Mouse (Mus musculus): Measurements from ENCODE around the gene Stim2. TPM values are rescaled to one million over a fixed set of nuclear protein-coding genes. Genes with fewer than 3 reads are reported as not detected.

Gene Stim2
- polyA plus RNA-seq, 1 experiment from 2014 or later: 4.4 TPM

DNA sequence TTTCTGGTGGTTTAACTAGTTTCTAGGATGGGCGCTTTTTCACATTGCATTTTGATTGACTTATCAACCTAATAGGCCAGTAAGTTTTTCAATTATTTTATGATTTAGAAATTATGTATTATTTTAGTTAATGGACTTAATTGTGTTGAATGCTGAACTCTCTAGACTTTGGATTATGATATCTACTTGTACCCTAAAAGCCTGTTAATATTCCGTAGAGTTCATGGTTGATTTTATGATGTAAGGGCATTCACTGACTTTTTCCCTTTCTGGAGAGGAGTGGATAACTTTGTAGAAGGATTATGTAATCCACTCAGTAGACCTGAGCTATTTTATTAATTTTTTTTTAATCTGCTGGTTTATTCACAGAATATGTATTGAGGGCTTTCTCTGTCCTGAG is 20.6 kb downstream of the Stim2 start:
- no peak for ATAC-seq (ENCODE audit: low read depth)
- Histone ChIP-seq H3K4me3 (ENCODE audit: low read depth, low read length) (no peak overlapping the region), H3K9ac (ENCODE audit: low read depth, low read length) (no peak overlapping the region), H3K27ac (ENCODE audit: low read length) (no peak overlapping the region), H3K9me3 (replicated peaks; ENCODE audit: control insufficient read depth, low read length) (no peaks in the 10 kb centered on the region), H3K27me3 (ENCODE audit: control insufficient read depth, insufficient read depth, low read depth, low read length) (no peaks in the 10 kb centered on the region), H3K4me1 (ENCODE audit: control insufficient read depth, low read depth, low read length) (no peaks in the 10 kb centered on the region), H3K36me3 (ENCODE audit: control insufficient read depth, insufficient read depth) (no peaks in the 10 kb centered on the region), H3K4me2 (ENCODE audit: low read depth, low read length) (no peak overlapping the region)
- 75% methylated on average over 2 of the region's 2 CpGs for WGBS (ENCODE audit: insufficient replicate concordance)

DNA sequence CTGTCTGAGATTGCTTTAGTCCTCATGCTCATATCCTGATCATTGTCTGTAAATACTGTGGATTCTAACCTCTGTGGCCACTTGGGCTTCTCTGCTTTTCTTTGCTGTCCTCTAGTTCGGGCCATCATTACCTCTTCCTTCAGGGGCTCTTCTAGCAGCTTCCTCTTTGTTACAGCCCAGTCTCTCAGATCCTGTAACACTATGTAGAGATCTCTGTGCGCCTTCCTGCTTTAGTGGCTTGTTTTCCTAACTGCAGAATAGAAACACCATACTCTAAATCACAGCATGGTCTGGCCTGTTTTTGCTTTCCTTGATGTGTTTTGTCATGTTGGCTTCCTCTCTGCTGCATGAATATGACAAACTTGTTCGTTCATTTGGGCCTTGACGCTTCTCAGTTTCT is 21.2 kb downstream of the Stim2 start:
- Histone ChIP-seq H3K27ac (ENCODE audit: low read length) (no peak overlapping the region), H3K36me3 (ENCODE audit: control insufficient read depth, insufficient read depth) (no peaks in the 10 kb centered on the region), H3K4me3 (ENCODE audit: low read depth, low read length) (no peak overlapping the region), H3K4me2 (ENCODE audit: low read depth, low read length) (no peak overlapping the region), H3K9ac (ENCODE audit: low read depth, low read length) (no peak overlapping the region), H3K27me3 (ENCODE audit: control insufficient read depth, insufficient read depth, low read depth, low read length) (no peaks in the 10 kb centered on the region), H3K4me1 (ENCODE audit: control insufficient read depth, low read depth, low read length) (peaks cover under 1% of the 10 kb centered on the region), H3K9me3 (replicated peaks; ENCODE audit: control insufficient read depth, low read length) (no peaks in the 10 kb centered on the region)
- 48% methylated on average over 4 of the region's 4 CpGs for WGBS (ENCODE audit: insufficient replicate concordance)
- no peak for ATAC-seq (ENCODE audit: low read depth)

DNA sequence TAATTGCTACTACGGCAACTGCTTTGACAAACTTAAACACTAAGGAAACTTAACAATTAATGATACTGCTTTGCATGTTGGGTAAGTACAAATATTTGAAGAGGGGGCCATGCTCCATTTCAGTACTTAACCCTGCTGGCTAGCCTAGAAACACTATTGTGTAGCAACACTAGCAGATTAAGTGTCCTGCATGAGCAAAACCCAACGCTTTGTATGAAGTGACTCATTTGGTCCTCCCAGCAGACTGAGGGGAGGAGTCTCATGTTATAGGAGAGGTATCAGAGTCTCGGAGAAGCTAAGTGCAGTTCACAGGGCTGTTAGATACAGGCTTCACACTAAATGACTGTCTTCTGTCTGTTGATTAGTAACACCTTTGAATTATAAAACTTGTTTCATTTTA is 26.3 kb downstream of the Stim2 start:
- no peak for ATAC-seq (ENCODE audit: low read depth)
- no peak overlapping the region for H3K27ac ChIP-seq (ENCODE audit: low read length)

DNA sequence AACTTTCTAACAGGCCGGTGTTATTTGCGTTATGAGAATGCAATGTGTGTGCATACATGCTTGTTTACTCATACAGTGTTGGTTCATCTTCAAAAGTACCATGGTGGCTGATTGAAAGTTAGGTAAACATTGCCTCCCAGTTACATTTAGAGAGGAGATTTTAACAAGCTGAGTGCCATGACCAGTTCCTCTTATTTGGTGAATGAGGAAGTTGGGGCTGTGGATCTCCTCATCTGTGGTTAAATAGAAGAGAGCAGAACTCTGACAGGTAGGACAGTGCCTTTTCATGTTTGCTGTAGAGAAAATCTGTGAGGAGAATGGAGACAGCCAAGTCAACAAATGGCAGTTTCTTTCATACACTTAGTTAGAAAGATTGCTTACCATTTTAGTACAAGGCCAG is 27.3 kb downstream of the Stim2 start:
- Histone ChIP-seq H3K27ac (ENCODE audit: low read length) (no peak overlapping the region), H3K9me3 (replicated peaks; ENCODE audit: control insufficient read depth, low read length) (no peaks in the 10 kb centered on the region), H3K4me3 (ENCODE audit: low read depth, low read length) (no peak overlapping the region), H3K36me3 (ENCODE audit: control insufficient read depth, insufficient read depth) (no peaks in the 10 kb centered on the region), H3K4me2 (ENCODE audit: low read depth, low read length) (no peak overlapping the region), H3K4me1 (ENCODE audit: control insufficient read depth, low read depth, low read length) (peaks cover 5% of the 10 kb centered on the region), H3K27me3 (ENCODE audit: control insufficient read depth, insufficient read depth, low read depth, low read length) (no peaks in the 10 kb centered on the region), H3K9ac (ENCODE audit: low read depth, low read length) (no peak overlapping the region)
- ATAC-seq (ENCODE audit: low read depth): no peak
- WGBS (ENCODE audit: insufficient replicate concordance): 62% methylated on average over 2 of the region's 2 CpGs

More for the DNA sequence above, 26.3 kb downstream of the Stim2 start:
- H3K9ac ChIP-seq (ENCODE audit: low read depth, low read length): no peak overlapping the region
- H3K27me3 ChIP-seq (ENCODE audit: control insufficient read depth, insufficient read depth, low read depth, low read length): no peaks in the 10 kb centered on the region
- no peak overlapping the region for H3K4me3 ChIP-seq (ENCODE audit: low read depth, low read length)
- no peaks in the 10 kb centered on the region for H3K9me3 ChIP-seq (replicated peaks; ENCODE audit: control insufficient read depth, low read length)
- no peak overlapping the region for H3K4me2 ChIP-seq (ENCODE audit: low read depth, low read length)
- 43% methylated on average over 3 of the region's 3 CpGs for WGBS (ENCODE audit: insufficient replicate concordance)
- peaks cover 5% of the 10 kb centered on the region for H3K4me1 ChIP-seq (ENCODE audit: control insufficient read depth, low read depth, low read length)
- H3K36me3 ChIP-seq (ENCODE audit: control insufficient read depth, insufficient read depth): no peaks in the 10 kb centered on the region

DNA sequence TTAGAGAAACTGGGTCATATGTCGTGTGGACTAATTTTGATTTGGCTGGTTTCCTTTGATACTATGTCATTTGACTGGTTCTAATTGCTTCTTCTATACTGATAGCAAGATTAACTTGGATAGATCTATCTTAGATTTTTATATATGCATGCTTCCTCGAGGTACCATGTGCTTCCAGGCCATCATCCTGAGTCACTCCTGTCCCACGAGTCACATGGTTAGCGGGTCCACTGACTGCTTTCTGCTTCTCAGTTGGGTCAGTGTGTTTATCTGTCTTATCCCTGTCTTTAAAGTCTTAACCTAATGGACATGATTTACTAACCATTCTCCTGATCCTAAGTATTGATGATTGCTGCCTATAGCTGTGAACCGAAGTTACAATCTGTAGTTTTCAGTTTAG is 34.9 kb downstream of the Stim2 start:
- Histone ChIP-seq H3K4me2 (ENCODE audit: low read depth, low read length) (no peak overlapping the region), H3K27me3 (ENCODE audit: control insufficient read depth, insufficient read depth, low read depth, low read length) (no peaks in the 10 kb centered on the region), H3K4me1 (ENCODE audit: control insufficient read depth, low read depth, low read length) (peaks cover 3% of the 10 kb centered on the region; the same call in 1 of the 2 replicates), H3K9me3 (replicated peaks; ENCODE audit: control insufficient read depth, low read length) (no peaks in the 10 kb centered on the region), H3K4me3 (ENCODE audit: low read depth, low read length) (no peak overlapping the region), H3K9ac (ENCODE audit: low read depth, low read length) (no peak overlapping the region), H3K27ac (ENCODE audit: low read length) (no peak overlapping the region), H3K36me3 (ENCODE audit: control insufficient read depth, insufficient read depth) (no peaks in the 10 kb centered on the region)
- 64% methylated on average over 5 of the region's 5 CpGs for WGBS (ENCODE audit: insufficient replicate concordance)
- ATAC-seq (ENCODE audit: low read depth): no peak

DNA sequence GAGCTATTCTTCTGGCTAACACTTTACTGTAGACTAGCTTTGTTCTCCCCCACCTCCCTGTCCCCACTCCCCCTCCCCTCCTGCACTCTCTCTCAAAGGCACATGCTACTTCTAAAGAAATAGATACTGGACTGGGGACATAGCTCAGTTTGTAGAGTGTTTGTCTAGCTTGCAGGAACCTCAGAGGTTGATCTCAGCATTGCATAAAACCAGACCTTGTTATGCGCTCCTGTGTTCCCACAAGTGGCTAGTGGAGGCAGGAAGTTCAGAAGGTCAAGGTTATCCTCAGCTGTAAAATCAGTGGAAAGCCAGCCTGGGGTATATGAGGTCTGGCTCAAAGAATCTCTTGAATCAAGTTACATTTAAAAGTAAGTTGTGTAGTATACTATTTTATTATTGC is 36.4 kb downstream of the Stim2 start:
- Histone ChIP-seq H3K4me1 (ENCODE audit: control insufficient read depth, low read depth, low read length) (peaks cover 3% of the 10 kb centered on the region; the same call in 1 of the 2 replicates), H3K36me3 (ENCODE audit: control insufficient read depth, insufficient read depth) (no peaks in the 10 kb centered on the region), H3K27me3 (ENCODE audit: control insufficient read depth, insufficient read depth, low read depth, low read length) (no peaks in the 10 kb centered on the region), H3K9ac (ENCODE audit: low read depth, low read length) (no peak overlapping the region), H3K27ac (ENCODE audit: low read length) (no peak overlapping the region), H3K4me3 (ENCODE audit: low read depth, low read length) (no peak overlapping the region), H3K9me3 (replicated peaks; ENCODE audit: control insufficient read depth, low read length) (no peaks in the 10 kb centered on the region), H3K4me2 (ENCODE audit: low read depth, low read length) (no peak overlapping the region)
- ATAC-seq (ENCODE audit: low read depth): peak; percentile 32; the same call in 1 of the 2 replicates
- WGBS (ENCODE audit: insufficient replicate concordance): 61% methylated on average over 1 of the region's 1 CpGs

GRCm38 (mm10) chr5:54038615-54039014 is 40.3 kb downstream of the Stim2 start:
- no peaks in the 10 kb centered on the region for H3K9me3 ChIP-seq (replicated peaks; ENCODE audit: control insufficient read depth, low read length)
- no peak overlapping the region for H3K27ac ChIP-seq (ENCODE audit: low read length)
- no peak overlapping the region for H3K4me2 ChIP-seq (ENCODE audit: low read depth, low read length)
- no peak overlapping the region for H3K9ac ChIP-seq (ENCODE audit: low read depth, low read length)
- peaks cover 3% of the 10 kb centered on the region; the same call in 1 of the 2 replicates for H3K4me1 ChIP-seq (ENCODE audit: control insufficient read depth, low read depth, low read length)
- no peak overlapping the region for H3K4me3 ChIP-seq (ENCODE audit: low read depth, low read length)
- WGBS (ENCODE audit: insufficient replicate concordance): 29% methylated on average over 4 of the region's 4 CpGs
- ATAC-seq (ENCODE audit: low read depth): no peak
- H3K36me3 ChIP-seq (ENCODE audit: control insufficient read depth, insufficient read depth): no peaks in the 10 kb centered on the region
- no peaks in the 10 kb centered on the region for H3K27me3 ChIP-seq (ENCODE audit: control insufficient read depth, insufficient read depth, low read depth, low read length)

DNA sequence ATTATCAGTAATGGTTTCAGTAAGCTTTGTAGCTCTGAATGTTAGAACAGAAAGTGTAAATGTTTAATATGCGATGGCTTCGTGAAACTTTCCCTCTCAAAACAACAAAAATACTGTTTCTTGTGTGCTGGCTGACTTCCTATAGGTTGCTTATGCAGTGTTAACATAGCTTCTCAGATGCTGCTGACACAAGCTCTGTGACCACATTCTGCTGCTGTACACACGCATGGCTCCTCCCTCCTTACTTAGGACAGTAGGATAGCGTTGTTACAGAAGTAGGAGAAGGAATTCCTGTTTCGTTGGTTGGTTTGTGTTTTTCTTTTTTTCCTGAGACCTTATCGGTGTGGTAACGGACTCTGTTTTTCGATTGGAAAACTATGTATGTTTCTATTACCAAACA is 42.2 kb downstream of the Stim2 start:
- Histone ChIP-seq H3K4me2 (ENCODE audit: low read depth, low read length) (no peak overlapping the region), H3K4me1 (ENCODE audit: control insufficient read depth, low read depth, low read length) (peaks cover 1% of the 10 kb centered on the region; the same call in 1 of the 2 replicates), H3K27me3 (ENCODE audit: control insufficient read depth, insufficient read depth, low read depth, low read length) (no peaks in the 10 kb centered on the region), H3K9me3 (replicated peaks; ENCODE audit: control insufficient read depth, low read length) (no peaks in the 10 kb centered on the region), H3K27ac (ENCODE audit: low read length) (no peak overlapping the region), H3K36me3 (ENCODE audit: control insufficient read depth, insufficient read depth) (no peaks in the 10 kb centered on the region), H3K9ac (ENCODE audit: low read depth, low read length) (no peak overlapping the region), H3K4me3 (ENCODE audit: low read depth, low read length) (no peak overlapping the region)
- no peak for ATAC-seq (ENCODE audit: low read depth)
- WGBS (ENCODE audit: insufficient replicate concordance): 52% methylated on average over 8 of the region's 8 CpGs

GRCm38 (mm10) chr5:54042013-54042412 is 43.7 kb downstream of the Stim2 start:
- no peak overlapping the region for H3K9ac ChIP-seq (ENCODE audit: low read depth, low read length)
- H3K4me1 ChIP-seq (ENCODE audit: control insufficient read depth, low read depth, low read length): peaks cover 6% of the 10 kb centered on the region
- no peaks in the 10 kb centered on the region for H3K27me3 ChIP-seq (ENCODE audit: control insufficient read depth, insufficient read depth, low read depth, low read length)
- no peak overlapping the region for H3K4me3 ChIP-seq (ENCODE audit: low read depth, low read length)
- H3K4me2 ChIP-seq (ENCODE audit: low read depth, low read length): no peak overlapping the region
- 82% methylated on average over 7 of the region's 7 CpGs for WGBS (ENCODE audit: insufficient replicate concordance)
- H3K27ac ChIP-seq (ENCODE audit: low read length): no peak overlapping the region
- H3K9me3 ChIP-seq (replicated peaks; ENCODE audit: control insufficient read depth, low read length): no peaks in the 10 kb centered on the region
- no peaks in the 10 kb centered on the region for H3K36me3 ChIP-seq (ENCODE audit: control insufficient read depth, insufficient read depth)
- no peak for ATAC-seq (ENCODE audit: low read depth)

All from liver, embryonic 16.5 days (tissue).